Mouse (Mus musculus): ENCODE measurements around the gene Arntl2.

GRCm38 (mm10) chr6:146876820-146877219 lies 81.0 kb downstream of the Arntl2 start:
- TF ChIP-seq USF2 (IDR thresholded peaks at IDR 0.05; ENCODE audit: borderline replicate concordance in 1 of 2, insufficient read depth in 1 of 2, low read depth in 1 of 2, low read length in 2 of 2), result no peak
- TF ChIP-seq POLR2A (IDR thresholded peaks at IDR 0.05; ENCODE audit: control insufficient read depth in 1 of 2, insufficient read depth in 1 of 2, low read depth in 1 of 2, low read length in 2 of 2, poor library complexity in 1 of 2), result no peak
- TF ChIP-seq CHD1 (IDR thresholded peaks at IDR 0.05; ENCODE audit: low read depth, low read length), result no peak
